Mouse (Mus musculus): ENCODE results near the gene Gas1. TPM values are rescaled to one million over a fixed set of nuclear protein-coding genes. Genes with fewer than 3 reads are reported as not detected.

The Gas1 gene
- polyA plus RNA-seq, 1 experiment, result 0.50 TPM

DNA sequence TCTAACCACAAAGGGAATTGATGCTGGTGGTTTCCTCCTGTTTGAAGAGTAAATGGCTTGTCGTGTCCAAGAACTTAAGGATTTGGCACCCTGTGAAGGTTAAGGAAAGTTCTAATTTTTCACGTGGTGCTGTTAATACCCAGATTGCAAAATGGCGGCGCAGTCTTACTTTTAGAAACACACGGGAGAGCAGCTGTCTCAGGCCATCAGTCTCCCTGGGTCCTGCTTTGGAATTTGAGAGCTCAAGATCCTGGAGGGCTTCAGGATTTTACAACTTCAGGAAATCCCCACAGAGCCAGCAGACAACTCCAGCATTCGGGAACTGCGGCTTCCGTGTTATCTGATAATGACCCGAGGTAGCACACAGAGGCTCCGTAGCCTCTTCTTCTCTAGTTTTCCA, 12.8 kb upstream of the Gas1 start:
- TF ChIP-seq CTCF (IDR thresholded peaks at IDR 0.05; ENCODE audit: low read depth, low read length) (no peak), POLR2A (IDR thresholded peaks at IDR 0.05; ENCODE audit: borderline replicate concordance, low read depth, low read length) (no peak)
- Histone ChIP-seq H3K27ac (ENCODE audit: insufficient read depth, low read depth, low read length) (no peak overlapping the region), H3K4me1 (ENCODE audit: control insufficient read depth, insufficient read depth, low read length) (no peaks in the 10 kb centered on the region), H3K4me3 (ENCODE audit: insufficient read depth, low read length) (no peak overlapping the region)

DNA sequence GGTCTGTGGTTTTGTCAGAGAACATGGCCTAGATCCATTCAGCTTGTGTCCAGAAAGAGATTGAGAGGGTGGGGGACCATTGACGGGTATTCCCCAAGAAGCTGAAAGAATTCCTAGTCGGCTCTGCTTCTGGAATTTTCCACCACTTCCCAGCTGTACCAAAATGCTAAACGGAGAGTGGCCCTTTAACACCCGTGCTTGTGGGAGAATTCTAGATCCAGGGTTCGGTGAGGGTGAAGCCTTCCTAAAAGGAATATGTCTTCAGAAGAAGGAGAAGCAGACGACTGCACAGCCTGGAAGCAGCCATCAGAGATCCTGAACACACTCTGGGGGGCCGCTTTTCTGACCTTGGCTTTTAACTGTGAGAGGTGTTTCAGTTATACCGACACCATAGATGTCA, 11.8 kb upstream of the Gas1 start:
- H3K4me3 ChIP-seq (ENCODE audit: insufficient read depth, low read length), result no peak overlapping the region
- TF ChIP-seq POLR2A (IDR thresholded peaks at IDR 0.05; ENCODE audit: borderline replicate concordance, low read depth, low read length), result no peak
- TF ChIP-seq CTCF (IDR thresholded peaks at IDR 0.05; ENCODE audit: low read depth, low read length), result no peak
- no peak overlapping the region for H3K27ac ChIP-seq (ENCODE audit: insufficient read depth, low read depth, low read length)
- H3K4me1 ChIP-seq (ENCODE audit: control insufficient read depth, insufficient read depth, low read length), result no peaks in the 10 kb centered on the region

DNA sequence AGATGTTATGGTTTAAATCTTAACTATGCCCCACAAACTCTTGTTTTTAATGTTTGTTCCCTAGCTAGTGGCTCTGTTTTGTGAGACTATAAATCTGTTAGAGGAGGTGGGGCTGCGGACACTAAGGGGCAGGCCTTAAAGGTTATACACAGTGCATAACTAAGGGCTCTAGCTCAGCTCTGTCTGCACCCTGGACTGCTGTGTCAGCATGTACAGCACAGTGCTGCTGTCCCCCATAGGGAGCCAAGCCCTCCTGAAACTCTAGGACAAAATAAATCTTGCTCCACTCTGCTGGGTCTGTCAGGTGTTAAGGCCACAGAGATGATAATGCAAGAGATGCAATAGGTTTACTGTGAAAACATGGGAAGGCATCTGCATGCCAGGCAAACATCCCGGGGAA, 10.1 kb upstream of the Gas1 start:
- Histone ChIP-seq H3K4me3 (ENCODE audit: insufficient read depth, low read length) (no peak overlapping the region), H3K4me1 (ENCODE audit: control insufficient read depth, insufficient read depth, low read length) (no peaks in the 10 kb centered on the region), H3K27ac (ENCODE audit: insufficient read depth, low read depth, low read length) (no peak overlapping the region)
- no peak for TF ChIP-seq CTCF (IDR thresholded peaks at IDR 0.05; ENCODE audit: low read depth, low read length)
- TF ChIP-seq POLR2A (IDR thresholded peaks at IDR 0.05; ENCODE audit: borderline replicate concordance, low read depth, low read length), result no peak

DNA sequence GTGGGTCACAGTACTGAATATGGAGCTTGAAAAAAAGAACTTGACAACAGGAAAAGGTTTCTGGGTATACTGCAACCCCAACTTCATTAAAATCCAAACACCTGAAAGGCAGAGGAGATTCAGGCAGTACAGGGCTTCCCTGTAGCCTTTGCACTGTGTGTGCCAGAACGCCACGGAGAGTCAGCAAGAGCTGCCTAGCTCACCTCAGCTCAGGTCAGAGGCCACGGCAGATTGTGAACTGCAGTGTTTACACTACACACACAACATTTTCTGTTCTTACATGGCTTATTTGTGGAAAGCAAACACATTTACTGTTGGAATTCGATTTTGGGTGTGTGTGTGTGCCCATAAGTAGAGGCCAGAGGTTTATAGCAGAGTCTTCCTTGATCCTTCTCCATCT, 5.2 kb upstream of the Gas1 start:
- no peaks in the 10 kb centered on the region for H3K4me1 ChIP-seq (ENCODE audit: control insufficient read depth, insufficient read depth, low read length)

DNA sequence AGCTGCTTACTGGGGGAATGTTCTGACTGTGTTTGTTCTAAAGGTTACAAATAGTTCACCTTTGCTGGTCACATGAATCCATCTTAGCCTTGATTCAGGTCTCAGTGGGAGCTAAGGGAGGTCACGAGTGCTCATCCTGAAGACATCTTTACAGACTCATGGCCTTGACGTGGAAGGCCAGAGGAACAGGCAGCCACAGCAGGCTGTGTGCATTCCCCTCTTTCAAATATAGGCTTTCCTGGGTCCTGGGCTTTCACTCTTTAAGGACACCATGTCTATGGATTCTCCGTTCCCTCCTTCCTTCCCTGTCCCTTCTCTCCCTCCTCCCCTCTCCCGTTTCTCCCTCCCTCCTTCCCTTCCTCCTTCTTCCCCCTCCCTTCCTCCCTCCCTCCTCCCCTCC, 2.5 kb upstream of the Gas1 start:
- no peak for TF ChIP-seq CTCF (IDR thresholded peaks at IDR 0.05; ENCODE audit: low read depth, low read length)
- no peak for TF ChIP-seq POLR2A (IDR thresholded peaks at IDR 0.05; ENCODE audit: borderline replicate concordance, low read depth, low read length)
- Histone ChIP-seq H3K4me1 (ENCODE audit: control insufficient read depth, insufficient read depth, low read length) (no peaks in the 10 kb centered on the region), H3K27ac (ENCODE audit: insufficient read depth, low read depth, low read length) (no peak overlapping the region), H3K4me3 (ENCODE audit: insufficient read depth, low read length) (no peak overlapping the region)

More for the DNA sequence above, 5.2 kb upstream of the Gas1 start:
- H3K27ac ChIP-seq (ENCODE audit: insufficient read depth, low read depth, low read length), result no peak overlapping the region
- TF ChIP-seq CTCF (IDR thresholded peaks at IDR 0.05; ENCODE audit: low read depth, low read length) (no peak), POLR2A (IDR thresholded peaks at IDR 0.05; ENCODE audit: borderline replicate concordance, low read depth, low read length) (no peak)
- no peak overlapping the region for H3K4me3 ChIP-seq (ENCODE audit: insufficient read depth, low read length)

DNA sequence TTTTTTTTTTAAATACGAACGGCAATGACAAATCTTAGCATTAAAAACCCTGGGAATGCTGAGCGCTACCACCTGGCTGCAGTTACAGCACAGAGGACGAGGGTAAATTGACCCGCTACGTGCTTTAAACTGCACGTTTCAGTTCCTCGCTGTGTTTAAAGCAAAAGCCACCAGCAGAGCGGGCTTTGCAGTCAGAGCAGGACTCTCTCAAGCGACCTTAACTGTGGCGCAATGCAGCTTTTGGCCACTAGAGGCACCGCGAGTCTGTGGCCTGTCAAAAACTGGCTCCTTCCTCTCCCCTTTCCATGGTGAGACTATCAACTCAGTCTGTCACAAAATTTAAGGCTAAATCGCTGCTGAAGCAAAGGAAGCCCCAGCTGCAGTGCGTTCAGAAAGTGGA, 1.3 kb upstream of the Gas1 start:
- Histone ChIP-seq H3K4me3 (ENCODE audit: insufficient read depth, low read length) (peak overlapping the region; percentile 54), H3K27ac (ENCODE audit: insufficient read depth, low read depth, low read length) (no peak overlapping the region), H3K4me1 (ENCODE audit: control insufficient read depth, insufficient read depth, low read length) (no peaks in the 10 kb centered on the region)
- no peak for TF ChIP-seq POLR2A (IDR thresholded peaks at IDR 0.05; ENCODE audit: borderline replicate concordance, low read depth, low read length)
- peak; percentile 55 for TF ChIP-seq CTCF (IDR thresholded peaks at IDR 0.05; ENCODE audit: low read depth, low read length)

DNA sequence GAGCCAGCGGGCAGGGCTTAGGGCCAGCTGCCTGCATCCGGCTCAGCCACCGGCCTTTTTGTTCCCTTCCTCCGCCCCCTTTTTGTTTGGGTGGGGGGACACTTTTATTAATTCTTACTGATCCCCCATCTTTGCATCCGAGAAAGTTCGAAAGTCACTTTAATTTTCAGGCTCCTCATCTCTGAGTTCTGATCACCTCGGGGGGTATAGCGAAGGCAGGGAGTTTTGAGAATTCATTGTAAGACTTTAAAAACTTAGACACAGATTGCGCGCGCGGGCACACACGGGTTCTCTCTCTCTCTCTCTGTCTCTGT, 589 bp upstream of the Gas1 start:
- peak overlapping the region; percentile 54 for H3K4me3 ChIP-seq (ENCODE audit: insufficient read depth, low read length)
- H3K4me1 ChIP-seq (ENCODE audit: control insufficient read depth, insufficient read depth, low read length), result no peaks in the 10 kb centered on the region
- no peak overlapping the region for H3K27ac ChIP-seq (ENCODE audit: insufficient read depth, low read depth, low read length)
- TF ChIP-seq CTCF (IDR thresholded peaks at IDR 0.05; ENCODE audit: low read depth, low read length), result no peak
- TF ChIP-seq POLR2A (IDR thresholded peaks at IDR 0.05; ENCODE audit: borderline replicate concordance, low read depth, low read length), result no peak

DNA sequence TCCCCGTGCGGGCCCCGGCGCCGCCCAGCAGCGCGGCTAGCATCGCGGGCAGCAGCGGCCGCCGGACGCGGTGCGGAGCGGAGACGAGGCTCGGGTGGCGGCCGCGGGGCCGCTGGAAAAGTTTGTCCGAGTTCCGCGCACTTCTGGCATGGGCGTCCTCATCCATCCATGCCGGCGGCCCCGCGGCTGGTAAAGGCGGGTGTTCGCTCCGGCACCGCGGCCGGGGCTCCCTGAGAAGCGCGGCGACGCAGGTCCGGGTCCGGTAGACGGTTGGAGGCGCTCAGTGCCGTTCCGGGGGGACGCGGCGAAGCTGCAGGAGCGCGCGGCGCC, 424 bp downstream of the Gas1 start:
- TF ChIP-seq POLR2A (IDR thresholded peaks at IDR 0.05; ENCODE audit: borderline replicate concordance, low read depth, low read length), result no peak
- no peak for TF ChIP-seq CTCF (IDR thresholded peaks at IDR 0.05; ENCODE audit: low read depth, low read length)

DNA sequence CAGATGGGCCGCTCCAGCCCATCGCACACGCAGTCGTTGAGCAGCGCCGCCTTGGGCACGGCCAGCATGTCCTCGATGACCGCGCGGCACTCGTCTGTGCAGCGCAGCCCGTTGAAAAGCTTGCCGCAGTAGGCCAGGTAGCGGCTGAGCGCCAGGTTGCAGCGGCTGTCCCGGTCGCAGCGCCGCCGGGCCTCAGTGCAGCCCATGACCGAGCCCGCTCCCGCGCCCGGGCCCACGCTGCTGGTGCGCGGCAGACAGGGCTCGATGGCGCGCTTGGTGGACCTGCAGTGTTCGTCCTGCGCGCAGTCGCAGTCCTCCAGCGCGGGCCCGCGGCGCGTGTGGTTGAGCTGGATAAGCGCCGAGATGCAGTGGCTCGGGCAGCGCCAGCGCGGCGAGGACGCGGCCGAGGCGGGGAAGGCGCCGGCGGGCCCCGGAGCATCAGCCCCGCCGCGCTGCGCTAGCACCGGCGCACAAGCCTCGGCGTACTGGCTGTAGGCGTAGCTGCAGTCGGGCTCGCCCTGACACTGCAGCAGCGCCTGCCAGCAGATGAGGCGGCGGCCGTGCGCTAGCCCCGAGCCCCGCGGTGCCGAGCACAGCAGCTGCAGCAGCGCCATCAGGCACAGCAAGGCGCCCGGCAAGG, 909 bp downstream of the Gas1 start:
- H3K4me3 ChIP-seq (ENCODE audit: insufficient read depth, low read length), result no peak overlapping the region
- no peak overlapping the region for H3K27ac ChIP-seq (ENCODE audit: insufficient read depth, low read depth, low read length)
- H3K4me1 ChIP-seq (ENCODE audit: control insufficient read depth, insufficient read depth, low read length), result no peaks in the 10 kb centered on the region
- no peak for TF ChIP-seq CTCF (IDR thresholded peaks at IDR 0.05; ENCODE audit: low read depth, low read length)

More for the DNA sequence above, 424 bp downstream of the Gas1 start:
- no peaks in the 10 kb centered on the region for H3K4me1 ChIP-seq (ENCODE audit: control insufficient read depth, insufficient read depth, low read length)
- no peak overlapping the region for H3K27ac ChIP-seq (ENCODE audit: insufficient read depth, low read depth, low read length)
- H3K4me3 ChIP-seq (ENCODE audit: insufficient read depth, low read length), result peak overlapping the region; percentile 54; the same call in 1 of the 2 replicates

DNA sequence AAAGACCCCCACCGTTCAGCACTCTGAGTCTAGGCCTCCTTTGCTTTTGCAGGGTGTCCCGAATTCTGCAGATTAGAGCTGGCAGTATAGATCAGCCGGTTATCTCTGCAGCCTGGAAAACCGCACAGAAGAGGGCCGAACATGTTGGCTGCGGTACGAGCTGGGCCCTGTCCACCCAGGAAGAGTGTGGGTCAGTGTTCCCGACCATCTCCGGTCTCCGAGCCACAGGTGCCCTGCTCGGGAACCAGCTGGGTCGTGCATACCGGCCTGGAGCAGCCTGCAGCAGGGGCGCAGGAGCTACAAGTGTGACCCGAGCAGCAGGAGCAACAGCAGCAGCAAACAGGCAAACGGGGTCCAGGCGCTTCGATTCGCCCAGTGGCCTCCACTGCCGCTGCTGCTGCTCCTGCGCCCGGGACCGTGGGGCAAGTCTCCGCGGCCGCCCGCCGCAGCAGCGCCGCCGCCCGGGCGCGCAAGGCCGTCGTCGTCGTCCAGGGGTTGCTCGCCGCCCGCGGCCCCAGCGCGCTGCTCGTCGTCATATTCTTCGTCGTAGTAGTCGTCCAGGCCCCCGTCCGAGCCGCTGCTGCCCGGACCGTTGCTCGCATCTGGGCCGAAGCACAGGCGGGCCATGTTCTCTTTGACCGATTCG, 1.6 kb downstream of the Gas1 start:
- Histone ChIP-seq H3K4me3 (ENCODE audit: insufficient read depth, low read length) (no peak overlapping the region), H3K4me1 (ENCODE audit: control insufficient read depth, insufficient read depth, low read length) (no peaks in the 10 kb centered on the region), H3K27ac (ENCODE audit: insufficient read depth, low read depth, low read length) (no peak overlapping the region)
- TF ChIP-seq POLR2A (IDR thresholded peaks at IDR 0.05; ENCODE audit: borderline replicate concordance, low read depth, low read length) (no peak), CTCF (IDR thresholded peaks at IDR 0.05; ENCODE audit: low read depth, low read length) (no peak)
